Mouse (Mus musculus) heart, embryonic 16.5 days (tissue): ENCODE data around the gene Scly. TPM values are rescaled to one million over a fixed set of nuclear protein-coding genes. Genes with fewer than 3 reads are reported as not detected.
A peak's percentile ranks its signal among the peaks of the same experiment; 100 is the strongest.

Experiments
- ATAC-seq: fragments of 200-750 bp; cut with Nextera tagmentation; replicated peaks from 2 replicates; pipeline ENCODE4 v1.8.0; 2017; ENCODE audit warnings: moderate number of reproducible peaks; ENCODE audit not compliant: insufficient read depth, low FRiP score; ENCODE audit errors: extremely low read depth
- H3K27ac ChIP-seq: fragments of 300-500 bp; sonication (generic); 2 replicates; pipeline ENCODE4 v1.5.1; 2014; ENCODE audit warnings: mild to moderate bottlenecking, low read length, control low read depth, moderate library complexity
- H3K27me3 ChIP-seq: fragments of 300-500 bp; sonication (generic); 2 replicates; pipeline ENCODE4 v1.6.1; 2014; ENCODE audit warnings: low read length, mixed read lengths; ENCODE audit not compliant: control insufficient read depth, insufficient read depth
- H3K36me3 ChIP-seq: fragments of 300-500 bp; sonication (generic); 2 replicates; pipeline ENCODE4 v1.6.1; 2014; ENCODE audit not compliant: control insufficient read depth, insufficient read depth
- H3K4me1 ChIP-seq: fragments of 300-500 bp; sonication (generic); 2 replicates; pipeline ENCODE4 v1.6.1; 2014; ENCODE audit warnings: low read length, mixed read lengths; ENCODE audit not compliant: control insufficient read depth, insufficient read depth
- H3K4me2 ChIP-seq: fragments of 300-500 bp; sonication (generic); 2 replicates; pipeline ENCODE4 v1.6.1; 2014; ENCODE audit warnings: low read depth, mild to moderate bottlenecking, control low read depth, low read length
- H3K4me3 ChIP-seq: fragments of 300-500 bp; sonication (generic); 2 replicates; pipeline ENCODE4 v1.5.1; 2014; ENCODE audit warnings: mild to moderate bottlenecking, control low read depth, low read length
- H3K9ac ChIP-seq: fragments of 300-500 bp; sonication (generic); 2 replicates; pipeline ENCODE4 v1.6.1; 2014; ENCODE audit warnings: low read length, control low read depth
- H3K9me3 ChIP-seq: fragments of 300-500 bp; sonication (generic); replicated peaks from 2 replicates; pipeline ENCODE4 v1.6.1; 2016; ENCODE audit warnings: low read length; ENCODE audit not compliant: control insufficient read depth
- WGBS: fragments of 180-500 bp; shearing (Covaris S2); extraction: QIAGEN DNeasy Blood & Tissue Kit; methylation state at CpG from one replicate; pipeline ENCODE4 v1.1.7; 2014; 5-methylcytosine and 5-hydroxymethylcytosine counted together
- polyA plus RNA-seq: library from polyadenylated mRNA; unstranded; fragments of >200 nt; fragmentation: Nextera tagmentation; extraction: Ambion mirVana; gene quantifications from 2 replicates; pipeline ENCODE4 v1.2.1, GENCODE M21; 2015

Gene Scly
- polyA plus RNA-seq: 16.0 and 17.5 TPM in 2 replicates

GRCm38 (mm10) chr1:91297799-91298744 lies at the start of gene Scly:
TSS of gene Scly (plus strand) at chr1:91298338.
- H3K4me1 ChIP-seq: peaks cover 11% of the 10 kb centered on the region
- H3K36me3 ChIP-seq: peaks cover 5% of the 10 kb centered on the region; the same call in 1 of the 2 replicates
- H3K4me3 ChIP-seq: peak within 1 kb of the TSS; percentile 96
- no peaks in the 10 kb centered on the region for H3K9me3 ChIP-seq
- H3K9ac ChIP-seq: peak within 1 kb of the TSS; percentile 92
- ATAC-seq: peak; percentile 99
- peak within 1 kb of the TSS; percentile 82 for H3K4me2 ChIP-seq
- under 1% methylated on average over 63 of the region's 65 CpGs for WGBS
- H3K27me3 ChIP-seq: no peaks in the 10 kb centered on the region
- peak within 1 kb of the TSS; percentile 53; the same call in 1 of the 2 replicates for H3K27ac ChIP-seq

DNA sequence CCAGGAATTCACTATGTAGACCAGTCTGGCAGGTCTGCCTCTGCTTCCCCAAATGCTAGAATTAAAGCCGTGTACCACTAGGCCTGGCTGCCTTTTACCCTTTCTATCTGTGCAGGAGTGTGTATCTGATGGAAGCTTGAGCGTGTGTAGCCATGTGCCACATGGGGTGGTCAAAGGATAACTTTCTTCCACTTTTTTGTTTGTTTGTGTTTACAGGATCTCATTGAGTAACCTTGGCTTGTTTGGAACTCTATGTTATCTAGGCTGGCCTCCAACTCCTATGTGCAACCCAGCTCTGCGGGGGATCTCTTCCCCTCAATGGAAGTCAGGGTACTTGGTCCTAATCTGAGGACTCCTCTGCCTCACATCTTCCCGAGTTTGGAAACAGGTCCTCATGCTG lies 49.2 kb upstream of the Scly start:
- Histone ChIP-seq H3K27ac (no peak overlapping the region), H3K27me3 (no peaks in the 10 kb centered on the region), H3K36me3 (no peaks in the 10 kb centered on the region), H3K4me1 (peaks cover 30% of the 10 kb centered on the region), H3K4me2 (no peak overlapping the region), H3K9ac (no peak overlapping the region), H3K4me3 (no peak overlapping the region), H3K9me3 (no peaks in the 10 kb centered on the region)
- no peak for ATAC-seq
- WGBS: 39% methylated on average over 4 of the region's 4 CpGs

DNA sequence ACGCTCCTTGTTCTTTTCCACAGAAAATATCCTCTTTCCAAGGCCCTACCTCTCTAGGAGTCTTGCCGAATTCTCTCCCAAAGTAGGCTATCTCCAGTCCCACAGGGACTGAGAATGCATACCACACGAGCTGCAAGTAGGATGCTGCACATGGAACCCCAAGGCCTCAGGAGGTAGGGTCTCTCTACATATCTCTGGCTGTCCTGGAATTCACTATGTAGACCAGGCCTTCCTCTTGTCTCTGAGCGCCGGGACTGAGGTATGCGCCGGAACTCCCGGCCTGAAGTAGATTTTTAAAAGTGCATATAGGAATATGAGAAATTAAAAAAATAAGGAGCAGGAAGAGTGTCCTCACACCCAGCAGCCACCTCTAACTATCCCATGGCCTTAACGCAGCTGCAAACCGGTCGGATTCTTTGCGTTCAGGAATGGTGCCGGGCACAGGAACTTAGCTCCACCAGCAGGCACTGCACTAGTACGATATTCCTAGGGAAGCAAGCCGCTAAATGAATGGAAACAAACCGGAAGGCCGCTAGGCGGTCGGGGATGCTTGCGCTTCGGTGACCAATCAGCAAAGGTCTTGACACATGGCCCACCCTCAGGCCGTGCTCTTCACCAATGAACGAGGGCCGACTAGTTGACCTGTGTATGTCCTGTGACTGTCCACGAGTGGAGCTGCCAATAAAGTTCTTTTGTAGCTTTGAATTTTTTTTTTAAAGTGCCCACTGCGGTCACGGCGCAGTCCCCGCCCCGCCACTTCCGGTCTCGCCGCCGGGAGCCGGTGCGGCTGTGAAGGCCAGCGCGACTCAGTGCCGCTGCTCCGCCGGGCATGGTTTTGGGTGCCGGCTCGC lies 48.3 kb upstream of the Scly start, which contains the start of gene Ube2f:
Gene Ube2f (plus strand): TSS at position 741 of the 851 bp plus-strand sequence.
- Histone ChIP-seq H3K4me3 (peak within 1 kb of the TSS; percentile 80), H3K27ac (peak within 1 kb of the TSS; percentile 88), H3K4me2 (peak within 1 kb of the TSS; percentile 72), H3K4me1 (peaks cover 30% of the 10 kb centered on the region), H3K9ac (peak within 1 kb of the TSS; percentile 92), H3K9me3 (no peaks in the 10 kb centered on the region), H3K27me3 (no peaks in the 10 kb centered on the region), H3K36me3 (no peaks in the 10 kb centered on the region)
- WGBS: under 1% methylated on average over 43 of the region's 43 CpGs
- ATAC-seq: peak; percentile 99

GRCm38 (mm10) chr1:91250415-91251147 lies 47.6 kb upstream of the Scly start:
- Histone ChIP-seq H3K27ac (peak overlapping the region; percentile 88), H3K4me3 (peak overlapping the region; percentile 80), H3K27me3 (no peaks in the 10 kb centered on the region), H3K9me3 (no peaks in the 10 kb centered on the region), H3K36me3 (peaks cover 3% of the 10 kb centered on the region; the same call in 1 of the 2 replicates), H3K9ac (peak overlapping the region; percentile 92), H3K4me2 (peak overlapping the region; percentile 72), H3K4me1 (peaks cover 30% of the 10 kb centered on the region)
- peak; percentile 40 for ATAC-seq
- under 1% methylated on average over 70 of the region's 70 CpGs for WGBS

- WGBS: 33% methylated on average over 5 of the region's 5 CpGs
- no peaks in the 10 kb centered on the region for H3K9me3 ChIP-seq
- H3K36me3 ChIP-seq: peaks cover 3% of the 10 kb centered on the region; the same call in 1 of the 2 replicates
- peaks cover 30% of the 10 kb centered on the region for H3K4me1 ChIP-seq
- no peaks in the 10 kb centered on the region for H3K27me3 ChIP-seq
- no peak overlapping the region for H3K27ac ChIP-seq
- no peak for ATAC-seq
- peak overlapping the region; percentile 72 for H3K4me2 ChIP-seq
- peak overlapping the region; percentile 92 for H3K9ac ChIP-seq
- peak overlapping the region; percentile 80 for H3K4me3 ChIP-seq
Observed at GRCm38 (mm10) chr1:91251148-91251650, 46.9 kb upstream of the Scly start.

GRCm38 (mm10) chr1:91251927-91252326 lies 46.2 kb upstream of the Scly start:
- no peak for ATAC-seq
- Histone ChIP-seq H3K9me3 (no peaks in the 10 kb centered on the region), H3K4me3 (no peak overlapping the region), H3K4me2 (peak overlapping the region; percentile 72; the same call in 1 of the 2 replicates), H3K9ac (no peak overlapping the region), H3K27ac (no peak overlapping the region), H3K36me3 (peaks cover 3% of the 10 kb centered on the region; the same call in 1 of the 2 replicates), H3K27me3 (no peaks in the 10 kb centered on the region), H3K4me1 (peaks cover 30% of the 10 kb centered on the region)
- WGBS: 30% methylated on average over 8 of the region's 8 CpGs

GRCm38 (mm10) chr1:91257918-91258317 lies 40.2 kb upstream of the Scly start:
- H3K4me2 ChIP-seq: no peak overlapping the region
- H3K9ac ChIP-seq: no peak overlapping the region
- H3K36me3 ChIP-seq: peaks cover 3% of the 10 kb centered on the region; the same call in 1 of the 2 replicates
- ATAC-seq: no peak
- H3K9me3 ChIP-seq: no peaks in the 10 kb centered on the region
- no peak overlapping the region for H3K4me3 ChIP-seq
- no peaks in the 10 kb centered on the region for H3K27me3 ChIP-seq
- H3K4me1 ChIP-seq: peaks cover 11% of the 10 kb centered on the region
- H3K27ac ChIP-seq: no peak overlapping the region

DNA sequence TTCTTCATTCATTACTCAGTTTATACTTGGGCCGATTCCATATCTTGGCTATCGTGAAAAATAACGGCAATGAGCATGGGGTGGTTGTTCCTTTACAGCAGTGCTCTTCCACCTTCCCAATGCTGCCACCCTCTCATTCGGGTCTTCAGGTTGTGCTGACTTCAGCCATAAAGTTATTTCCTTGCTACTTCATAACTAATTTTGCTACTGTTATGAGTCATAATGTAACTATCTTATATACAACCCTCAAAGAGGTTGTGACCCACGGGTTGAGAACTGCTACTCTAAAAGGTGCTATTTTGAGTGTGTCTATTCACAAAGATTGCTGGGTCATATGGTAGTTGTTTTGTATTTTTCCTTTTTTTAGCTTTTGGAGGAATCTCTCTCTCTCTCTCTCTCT lies 38.3 kb upstream of the Scly start:
- no peak for ATAC-seq
- 76% methylated on average over 5 of the region's 5 CpGs for WGBS

More for the DNA sequence above, 38.3 kb upstream of the Scly start:
- H3K4me3 ChIP-seq: no peak overlapping the region
- H3K27ac ChIP-seq: no peak overlapping the region
- no peaks in the 10 kb centered on the region for H3K27me3 ChIP-seq
- H3K4me2 ChIP-seq: no peak overlapping the region
- no peak overlapping the region for H3K9ac ChIP-seq
- H3K9me3 ChIP-seq: no peaks in the 10 kb centered on the region
- H3K36me3 ChIP-seq: peaks cover 3% of the 10 kb centered on the region; the same call in 1 of the 2 replicates
- peaks cover 8% of the 10 kb centered on the region for H3K4me1 ChIP-seq
